Mouse (Mus musculus): ENCODE results near the gene Hist1h3d. TPM values are rescaled to one million over a fixed set of nuclear protein-coding genes. Genes with fewer than 3 reads are reported as not detected.

The Hist1h3d gene
- polyA plus RNA-seq, 1 experiment from 2014 or later = 0.13 TPM

Other genes starting within 250 kb of the Hist1h3d start
- gene Zfp322a, start 206.6 kb upstream of the Hist1h3d start, polyA plus RNA-seq (2018) = 12.3 to 19.9 TPM (median 12.8 TPM) in 3 replicates
- gene Abt1, start 151.9 kb upstream of the Hist1h3d start, polyA plus RNA-seq (2018) = 3.5 to 4.4 TPM (median 3.7 TPM) in 3 replicates
- gene Btn1a1, start 109.9 kb upstream of the Hist1h3d start, polyA plus RNA-seq (2018) = not detected in 3 replicates
- not detected in 3 replicates for gene Btn2a2, start 86.9 kb upstream of the Hist1h3d start, polyA plus RNA-seq (2018)
- 1.0 to 1.9 TPM in 2 of 3 replicates, not detected in the other for gene Hist1h4h, start 44.7 kb upstream of the Hist1h3d start, polyA plus RNA-seq (2018)
- not detected in 3 replicates for gene Hist1h2af, start 41.9 kb upstream of the Hist1h3d start, polyA plus RNA-seq (2018)
- not detected in 3 replicates for gene Hist1h3g, start 40.3 kb upstream of the Hist1h3d start, polyA plus RNA-seq (2018)
- 0.09 to 0.34 TPM (median 0.15 TPM) in 3 replicates for gene Hist1h2bh, start 32.4 kb upstream of the Hist1h3d start, polyA plus RNA-seq (2018)
- gene Hist1h3f, start 31.7 kb upstream of the Hist1h3d start, polyA plus RNA-seq (2018) = not detected in 3 replicates
- gene Hist1h4f, start 24.1 kb upstream of the Hist1h3d start, polyA plus RNA-seq (2018) = not detected in 3 replicates
- gene Hist1h1d, start 22.5 kb upstream of the Hist1h3d start, polyA plus RNA-seq (2018) = 0.05 to 0.10 TPM (median 0.10 TPM) in 3 replicates
- gene Hist1h3e, start 13.4 kb upstream of the Hist1h3d start, polyA plus RNA-seq (2018) = 0.26 TPM in 1 of 3 replicates, not detected in the others
- 0.70 to 2.0 TPM (median 0.90 TPM) in 3 replicates for gene Hist1h2ae, start 4.5 kb upstream of the Hist1h3d start, polyA plus RNA-seq (2018)
- 0.65 to 7.9 TPM (median 2.9 TPM) in 3 replicates for gene Hist1h2bg, start 4.4 kb upstream of the Hist1h3d start, polyA plus RNA-seq (2018)
- gene Hist1h2bf, start 1.6 kb upstream of the Hist1h3d start, polyA plus RNA-seq (2018) = not detected in 3 replicates
- gene Hist1h2ad, start 1.4 kb upstream of the Hist1h3d start, polyA plus RNA-seq (2018) = not detected in 3 replicates
- 0.13 TPM in 1 of 3 replicates, not detected in the others for gene Hist1h4d, start 5.8 kb downstream of the Hist1h3d start, polyA plus RNA-seq (2018)
- gene Hist1h2be, start 45.4 kb downstream of the Hist1h3d start, polyA plus RNA-seq (2018) = 0.35 to 1.0 TPM (median 0.76 TPM) in 3 replicates
- 0.16 to 0.34 TPM (median 0.26 TPM) in 3 replicates for gene Hist1h1e, start 46.8 kb downstream of the Hist1h3d start, polyA plus RNA-seq (2018)
- 0.20 to 0.36 TPM (median 0.33 TPM) in 3 replicates for gene Hist1h2ac, start 108.2 kb downstream of the Hist1h3d start, polyA plus RNA-seq (2018)
- 101 to 170 TPM (median 160 TPM) in 3 replicates for gene Hist1h2bc, start 108.4 kb downstream of the Hist1h3d start, polyA plus RNA-seq (2018)
- gene Hist1h1t, start 120.1 kb downstream of the Hist1h3d start, polyA plus RNA-seq (2018) = not detected in 3 replicates
- 0.53 TPM in 1 of 3 replicates, not detected in the others for gene Hist1h4c, start 122.7 kb downstream of the Hist1h3d start, polyA plus RNA-seq (2018)
- 27.7 to 67.4 TPM (median 36.4 TPM) in 3 replicates for gene Hfe, start 135.1 kb downstream of the Hist1h3d start, polyA plus RNA-seq (2018)
- gene Hist1h1c, start 163.0 kb downstream of the Hist1h3d start, polyA plus RNA-seq (2018) = 72.8 to 156 TPM (median 87.8 TPM) in 3 replicates
- not detected in 3 replicates for gene Hist1h3c, start 169.8 kb downstream of the Hist1h3d start, polyA plus RNA-seq (2018)
- gene Hist1h2bb, start 171.0 kb downstream of the Hist1h3d start, polyA plus RNA-seq (2018) = not detected in 3 replicates
- not detected in 3 replicates for gene Hist1h2ab, start 175.4 kb downstream of the Hist1h3d start, polyA plus RNA-seq (2018)
- gene Hist1h3b, start 176.5 kb downstream of the Hist1h3d start, polyA plus RNA-seq (2018) = not detected in 3 replicates
- gene Hist1h4b, start 181.2 kb downstream of the Hist1h3d start, polyA plus RNA-seq (2018) = 0.99 TPM in 1 of 3 replicates, not detected in the others
- not detected in 3 replicates for gene Hist1h4a, start 185.5 kb downstream of the Hist1h3d start, polyA plus RNA-seq (2018)
- not detected in 3 replicates for gene Hist1h3a, start 186.6 kb downstream of the Hist1h3d start, polyA plus RNA-seq (2018)
- 0.43 TPM in 1 of 3 replicates, not detected in the others for gene Hist1h1a, start 187.9 kb downstream of the Hist1h3d start, polyA plus RNA-seq (2018)
- not detected in 3 replicates for gene Trim38, start 194.2 kb downstream of the Hist1h3d start, polyA plus RNA-seq (2018)
- gene Slc17a2, start 231.2 kb downstream of the Hist1h3d start, polyA plus RNA-seq (2018) = not detected in 3 replicates

All from macrophage (primary cell).